Mouse (Mus musculus): Measurements from ENCODE around the gene Gdi1.

GRCm38 (mm10) chrX:74269736-74270061 lies 35.1 kb upstream of the Gdi1 start:
- TF ChIP-seq CTCF (IDR thresholded peaks at IDR 0.05; ENCODE audit: low read depth) (no peak), EP300 (IDR thresholded peaks at IDR 0.05; ENCODE audit: low read depth) (no peak)
